ENCODE assay signal across 13 mouse cellular contexts in the genomic region with DNA sequence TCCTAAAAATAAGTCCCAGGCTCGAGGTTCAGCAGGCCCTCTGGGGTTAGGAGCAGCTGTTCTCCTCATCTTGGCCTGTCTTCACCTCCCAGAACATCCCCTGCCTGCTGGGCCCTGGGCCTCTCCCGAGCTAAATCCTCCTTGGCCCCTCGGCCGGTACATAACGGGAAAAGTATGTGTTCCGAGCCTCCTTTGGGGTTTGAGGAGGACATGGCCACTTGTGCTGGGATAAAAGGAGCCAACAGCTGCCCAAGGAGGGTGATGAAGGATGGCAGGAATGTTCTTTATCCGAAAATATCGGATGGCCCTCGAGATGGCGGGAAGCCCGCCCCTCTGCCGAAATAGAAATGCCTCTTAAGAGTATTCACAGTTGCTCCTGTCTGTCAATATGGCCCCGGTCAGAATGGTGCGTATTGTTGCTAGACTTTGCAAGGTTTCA. TPM values are rescaled to one million over a fixed set of nuclear protein-coding genes. Genes with fewer than 3 reads are reported as not detected.
DNase-seq lines count a peak whose midpoint lies in the region; ATAC-seq and TF ChIP-seq lines count a peak whose summit lies in the region.
"Had no signal": no experiment of that assay in that cellular context is flagged by ENCODE, and none has a peak within 500 bp of the region (broad histone marks: within the 10 kb centered on the region; RNA-seq: fewer than 3 reads in every experiment).

No protein-coding gene starts in this region.

- H3K4me2 ChIP-seq in embryonic facial prominence, embryonic 13.5 days: no peak overlapping the region
- H3K4me2 ChIP-seq in heart, embryonic 12.5 days: no peak overlapping the region
- no peak overlapping the region for H3K4me2 ChIP-seq in limb, embryonic 13.5 days (replicated peaks)
- no peak overlapping the region for H3K4me2 ChIP-seq in midbrain, postnatal 0 days (ENCODE audit: low read depth, low read length, poor library complexity, severe bottlenecking)

- DNase-seq in gastrocnemius, postnatal 10 days: peak; percentile 69
- DNase-seq in left cerebral cortex, adult 18-20 months (ENCODE audit: low spot score in 2 of 2): no peak
- DNase-seq in midbrain, postnatal 0 days (ENCODE audit: low spot score): no peak
- DNase-seq: cerebellum, adult 18-20 months; kidney, adult 8-10 months had no signal

- ATAC-seq in embryonic facial prominence, embryonic 13.5 days (ENCODE audit: insufficient number of reproducible peaks, insufficient read depth, low FRiP score, low TSS enrichment, low read depth): no peak
- ATAC-seq in heart, embryonic 12.5 days (ENCODE audit: insufficient number of reproducible peaks, low FRiP score): no peak
- no peak for ATAC-seq in limb, embryonic 13.5 days (ENCODE audit: low FRiP score, low read depth)
- ATAC-seq in midbrain, postnatal 0 days (ENCODE audit: low FRiP score): no peak
- no peak for ATAC-seq in megakaryocyte-erythroid progenitor cell, adult 5-6 weeks (replicated peaks; ENCODE audit: low FRiP score, low TSS enrichment, poor library complexity, severe bottlenecking)
- ATAC-seq: CD4-positive, CD25-positive, alpha-beta regulatory T cell, adult 4 months had no signal

- H3K4me1 ChIP-seq in embryonic facial prominence, embryonic 13.5 days: peaks cover 64% of the 10 kb centered on the region
- H3K4me1 ChIP-seq in heart, embryonic 12.5 days (replicated peaks): peaks cover 74% of the 10 kb centered on the region
- peaks cover 99% of the 10 kb centered on the region for H3K4me1 ChIP-seq in limb, embryonic 13.5 days
- H3K4me1 ChIP-seq in midbrain, postnatal 0 days (ENCODE audit: insufficient read depth, low read length): no peaks in the 10 kb centered on the region
- H3K4me1 ChIP-seq: megakaryocyte, embryonic 14.5 days had no signal

- no peaks in the 10 kb centered on the region for H3K27me3 ChIP-seq in embryonic facial prominence, embryonic 13.5 days
- H3K27me3 ChIP-seq in heart, embryonic 12.5 days (replicated peaks): no peaks in the 10 kb centered on the region
- no peaks in the 10 kb centered on the region for H3K27me3 ChIP-seq in limb, embryonic 13.5 days
- no peaks in the 10 kb centered on the region for H3K27me3 ChIP-seq in midbrain, postnatal 0 days (ENCODE audit: insufficient read depth, low read length)

- no peak overlapping the region for H3K9ac ChIP-seq in embryonic facial prominence, embryonic 13.5 days
- no peak overlapping the region for H3K9ac ChIP-seq in heart, embryonic 12.5 days
- no peak overlapping the region for H3K9ac ChIP-seq in limb, embryonic 13.5 days
- no peak overlapping the region for H3K9ac ChIP-seq in midbrain, postnatal 0 days (replicated peaks; ENCODE audit: low read length, poor library complexity, severe bottlenecking)

- no peak overlapping the region for H3K4me3 ChIP-seq in embryonic facial prominence, embryonic 13.5 days
- no peak overlapping the region for H3K4me3 ChIP-seq in heart, embryonic 12.5 days
- H3K4me3 ChIP-seq in limb, embryonic 13.5 days: no peak overlapping the region
- H3K4me3 ChIP-seq in midbrain, postnatal 0 days (ENCODE audit: low read depth, low read length): no peak overlapping the region
- H3K4me3 ChIP-seq: left cerebral cortex, adult 2 months; megakaryocyte, embryonic 14.5 days had no signal

- H3K27ac ChIP-seq in embryonic facial prominence, embryonic 13.5 days: peak overlapping the region; percentile 48
- H3K27ac ChIP-seq in heart, embryonic 12.5 days (ENCODE audit: poor library complexity, severe bottlenecking): peak overlapping the region; percentile 45; the same call in 1 of the 2 replicates
- H3K27ac ChIP-seq in limb, embryonic 13.5 days: peak overlapping the region; percentile 99
- no peak overlapping the region for H3K27ac ChIP-seq in midbrain, postnatal 0 days (ENCODE audit: low read depth, low read length)
- H3K27ac ChIP-seq: left cerebral cortex, adult 2 months had no signal

- no peaks in the 10 kb centered on the region for H3K9me3 ChIP-seq in embryonic facial prominence, embryonic 13.5 days
- no peaks in the 10 kb centered on the region for H3K9me3 ChIP-seq in heart, embryonic 12.5 days (replicated peaks)
- H3K9me3 ChIP-seq in limb, embryonic 13.5 days: no peaks in the 10 kb centered on the region
- no peaks in the 10 kb centered on the region for H3K9me3 ChIP-seq in midbrain, postnatal 0 days (ENCODE audit: low read length)
- H3K9me3 ChIP-seq: megakaryocyte, embryonic 14.5 days had no signal

- 66% methylated on average over 14 of the region's 14 CpGs for WGBS in embryonic facial prominence, embryonic 13.5 days
- 42% methylated on average over 14 of the region's 14 CpGs for WGBS in heart, embryonic 12.5 days
- 62% methylated on average over 14 of the region's 14 CpGs for WGBS in limb, embryonic 13.5 days
- WGBS in midbrain, postnatal 0 days: 78% methylated on average over 14 of the region's 14 CpGs

- no peak for TF ChIP-seq CTCF in midbrain, postnatal 0 days (IDR thresholded peaks at IDR 0.05)

- H3K36me3 ChIP-seq in embryonic facial prominence, embryonic 13.5 days: no peaks in the 10 kb centered on the region
- H3K36me3 ChIP-seq in heart, embryonic 12.5 days: no peaks in the 10 kb centered on the region
- no peaks in the 10 kb centered on the region for H3K36me3 ChIP-seq in limb, embryonic 13.5 days
- H3K36me3 ChIP-seq in midbrain, postnatal 0 days (ENCODE audit: insufficient read depth, low read length): no peaks in the 10 kb centered on the region

RNA-seq across cellular contexts. Expression of gene Mrpl23, which starts 18.5 kb away (rescaled TPM):
- polyA plus RNA-seq in embryonic facial prominence, embryonic 13.5 days (2015; fragmentation: Nextera tagmentation; extraction: Ambion mirVana): 36.0 and 36.7 TPM in 2 replicates
- total RNA-seq in gastrocnemius, postnatal 10 days (2021): 1 to 10 TPM; 6.4 to 7.2 TPM
- 12.0 and 15.2 TPM in 2 replicates for polyA plus RNA-seq in heart, embryonic 12.5 days (2016; fragmentation: Nextera tagmentation; extraction: Ambion mirVana)
- polyA plus RNA-seq in limb, embryonic 13.5 days (2015; fragmentation: Nextera tagmentation; extraction: Ambion mirVana): 27.3 and 35.1 TPM in 2 replicates
- total RNA-seq in left cerebral cortex, adult 18-20 months (2021): 1 to 10 TPM; 3.1 to 5.9 TPM
- 56.3 and 60.8 TPM in 2 replicates for total RNA-seq in midbrain, postnatal 0 days (2014; rRNA removed)
- polyA plus RNA-seq in midbrain, postnatal 0 days (2015; fragmentation: Nextera tagmentation; extraction: Ambion mirVana): 24.6 and 30.1 TPM in 2 replicates
- 13.0 and 13.8 TPM in 2 replicates for total RNA-seq in megakaryocyte-erythroid progenitor cell, adult 5-6 weeks (2014; fragmentation: Nextera tagmentation)
- 46.6 and 82.1 TPM in 2 replicates for total RNA-seq in megakaryocyte-erythroid progenitor cell, adult 5-6 weeks (2017)

RNA-seq across cellular contexts. Expression of gene Tnnt3, which starts 52.3 kb away (rescaled TPM):
- polyA plus RNA-seq in embryonic facial prominence, embryonic 13.5 days (2015; fragmentation: Nextera tagmentation; extraction: Ambion mirVana): 3.8 and 5.8 TPM in 2 replicates
- over 10,000 TPM; 17,146 to 18,824 TPM for total RNA-seq in gastrocnemius, postnatal 10 days (2021)
- polyA plus RNA-seq in heart, embryonic 12.5 days (2016; fragmentation: Nextera tagmentation; extraction: Ambion mirVana): 6.4 and 9.3 TPM in 2 replicates
- 60.9 and 62.3 TPM in 2 replicates for polyA plus RNA-seq in limb, embryonic 13.5 days (2015; fragmentation: Nextera tagmentation; extraction: Ambion mirVana)
- not detected for total RNA-seq in left cerebral cortex, adult 18-20 months (2021)
- 1.3 and 1.5 TPM in 2 replicates for total RNA-seq in midbrain, postnatal 0 days (2014; rRNA removed)
- polyA plus RNA-seq in midbrain, postnatal 0 days (2015; fragmentation: Nextera tagmentation; extraction: Ambion mirVana): 2.0 and 3.1 TPM in 2 replicates
- not detected in 2 replicates for total RNA-seq in megakaryocyte-erythroid progenitor cell, adult 5-6 weeks (2014; fragmentation: Nextera tagmentation)
- not detected in 2 replicates for total RNA-seq in megakaryocyte-erythroid progenitor cell, adult 5-6 weeks (2017)
- total RNA-seq: left cerebral cortex, adult 2 months had no signal
- polyA plus RNA-seq: liver, adult 2 months had no signal

Comparison
In these comparisons a context has a peak if more than half of its experiments do, and no peak if none do; other contexts are left out.
1. RNA of gene Tnnt3, which starts 52.3 kb away (total RNA-seq): 17,146 to 18,824 TPM in gastrocnemius, postnatal 10 days; 1.3 to 1.5 TPM in midbrain, postnatal 0 days, not detected in left cerebral cortex, adult 18-20 months and not detected in megakaryocyte-erythroid progenitor cell, adult 5-6 weeks; every median in the first group is over 1,000 times any median in the second.